Mouse (Mus musculus): Measurements from ENCODE around the gene Spon1. TPM values are rescaled to one million over a fixed set of nuclear protein-coding genes. Genes with fewer than 3 reads are reported as not detected.

Spon1 gene
- total and polyA plus RNA-seq, 2 experiments from 2014 or later = 20.7 to 21.6 TPM

DNA sequence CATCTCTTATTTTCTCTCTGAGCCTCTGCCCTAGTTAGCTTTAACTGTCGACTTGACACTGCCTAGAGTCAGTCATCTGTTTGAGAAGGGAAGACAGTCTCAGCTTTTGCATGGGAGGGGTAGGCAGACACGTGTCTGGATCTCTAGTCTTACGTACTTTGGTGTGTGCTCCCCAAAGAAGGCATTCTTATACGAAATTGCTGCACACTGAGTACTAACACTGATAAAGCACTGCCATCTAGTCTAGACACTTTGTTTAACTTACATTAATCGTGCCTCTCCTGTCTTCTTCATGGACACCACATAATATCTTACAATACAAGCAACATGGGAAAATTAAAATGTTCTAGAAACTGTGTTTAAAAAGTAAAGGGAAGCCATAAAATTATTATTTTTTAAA lies 129.5 kb downstream of the Spon1 start:
- H3K27me3 ChIP-seq (ENCODE audit: control insufficient read depth, insufficient read depth, low read length) = no peaks in the 10 kb centered on the region
- no peaks in the 10 kb centered on the region for H3K4me1 ChIP-seq (ENCODE audit: control insufficient read depth, insufficient read depth)
- H3K4me3 ChIP-seq (ENCODE audit: low read depth, low read length) = no peak overlapping the region
- H3K4me2 ChIP-seq (ENCODE audit: low read depth, low read length) = no peak overlapping the region
- H3K9ac ChIP-seq (replicated peaks; ENCODE audit: low read depth, low read length) = no peak overlapping the region
- no peaks in the 10 kb centered on the region for H3K36me3 ChIP-seq (replicated peaks; ENCODE audit: control insufficient read depth, insufficient read depth, low read length)
- no peak overlapping the region for H3K27ac ChIP-seq (ENCODE audit: low read depth)
- TF ChIP-seq CTCF (IDR thresholded peaks at IDR 0.05; ENCODE audit: low read depth) = no peak
- ATAC-seq (ENCODE audit: insufficient read depth, low read depth) (no peak), DNase-seq (ENCODE audit: low spot score) (no peak)
- no peaks in the 10 kb centered on the region; the same call in none of the 2 replicates for H3K9me3 ChIP-seq (replicated peaks; ENCODE audit: control insufficient read depth, low read length)
- 59% methylated on average over 5 of the region's 5 CpGs for WGBS

DNA sequence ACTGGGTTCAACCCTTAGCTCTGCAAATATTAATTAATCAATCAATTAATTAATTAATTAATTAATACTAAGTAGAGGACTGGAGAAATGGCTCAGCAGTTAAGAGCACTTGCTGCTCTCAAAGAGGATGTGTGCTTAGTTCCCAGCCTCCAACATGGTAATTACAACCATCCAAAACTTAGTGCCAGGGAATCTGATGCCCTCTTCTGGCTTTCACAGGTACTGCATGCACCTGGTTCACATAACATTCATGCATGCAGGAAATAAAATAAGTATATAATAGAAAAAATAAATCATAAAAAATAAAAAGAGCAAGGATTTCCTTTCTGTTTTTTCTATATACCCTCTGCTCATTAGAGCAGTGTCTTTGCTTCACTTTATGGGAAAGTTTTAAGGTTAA lies 132.6 kb downstream of the Spon1 start:
- ATAC-seq (ENCODE audit: insufficient read depth, low read depth) = no peak
- no peak for TF ChIP-seq EP300 (IDR thresholded peaks at IDR 0.05; ENCODE audit: low read depth)
- TF ChIP-seq CTCF (IDR thresholded peaks at IDR 0.05; ENCODE audit: low read depth) = peak; percentile 31
- Histone ChIP-seq H3K4me2 (ENCODE audit: low read depth, low read length) (no peak overlapping the region), H3K9me3 (replicated peaks; ENCODE audit: control insufficient read depth, low read length) (no peaks in the 10 kb centered on the region; the same call in 1 of the 2 replicates), H3K4me1 (ENCODE audit: control insufficient read depth, insufficient read depth) (no peaks in the 10 kb centered on the region), H3K36me3 (replicated peaks; ENCODE audit: control insufficient read depth, insufficient read depth, low read length) (no peaks in the 10 kb centered on the region), H3K9ac (replicated peaks; ENCODE audit: low read depth, low read length) (no peak overlapping the region), H3K27ac (ENCODE audit: low read depth) (no peak overlapping the region), H3K27me3 (ENCODE audit: control insufficient read depth, insufficient read depth, low read length) (no peaks in the 10 kb centered on the region), H3K4me3 (ENCODE audit: low read depth, low read length) (no peak overlapping the region)
- no peak for DNase-seq (ENCODE audit: low spot score)

- TF ChIP-seq EP300 (IDR thresholded peaks at IDR 0.05; ENCODE audit: low read depth) = no peak
- TF ChIP-seq CTCF (IDR thresholded peaks at IDR 0.05; ENCODE audit: low read depth) = no peak
- no peak overlapping the region for H3K4me2 ChIP-seq (ENCODE audit: low read depth, low read length)
- 80% methylated on average over 2 of the region's 2 CpGs for WGBS
- no peak overlapping the region for H3K4me3 ChIP-seq (ENCODE audit: low read depth, low read length)
- DNase-seq (ENCODE audit: low spot score) = no peak
- no peaks in the 10 kb centered on the region for H3K27me3 ChIP-seq (ENCODE audit: control insufficient read depth, insufficient read depth, low read length)
- no peak for ATAC-seq (ENCODE audit: insufficient read depth, low read depth)
- H3K9ac ChIP-seq (replicated peaks; ENCODE audit: low read depth, low read length) = no peak overlapping the region
- H3K9me3 ChIP-seq (replicated peaks; ENCODE audit: control insufficient read depth, low read length) = no peaks in the 10 kb centered on the region; the same call in 1 of the 2 replicates
- H3K36me3 ChIP-seq (replicated peaks; ENCODE audit: control insufficient read depth, insufficient read depth, low read length) = no peaks in the 10 kb centered on the region
- no peak overlapping the region for H3K27ac ChIP-seq (ENCODE audit: low read depth)
- H3K4me1 ChIP-seq (ENCODE audit: control insufficient read depth, insufficient read depth) = no peaks in the 10 kb centered on the region
Measured at GRCm38 (mm10) chr7:113901511-113901910, 135.7 kb downstream of the Spon1 start.

DNA sequence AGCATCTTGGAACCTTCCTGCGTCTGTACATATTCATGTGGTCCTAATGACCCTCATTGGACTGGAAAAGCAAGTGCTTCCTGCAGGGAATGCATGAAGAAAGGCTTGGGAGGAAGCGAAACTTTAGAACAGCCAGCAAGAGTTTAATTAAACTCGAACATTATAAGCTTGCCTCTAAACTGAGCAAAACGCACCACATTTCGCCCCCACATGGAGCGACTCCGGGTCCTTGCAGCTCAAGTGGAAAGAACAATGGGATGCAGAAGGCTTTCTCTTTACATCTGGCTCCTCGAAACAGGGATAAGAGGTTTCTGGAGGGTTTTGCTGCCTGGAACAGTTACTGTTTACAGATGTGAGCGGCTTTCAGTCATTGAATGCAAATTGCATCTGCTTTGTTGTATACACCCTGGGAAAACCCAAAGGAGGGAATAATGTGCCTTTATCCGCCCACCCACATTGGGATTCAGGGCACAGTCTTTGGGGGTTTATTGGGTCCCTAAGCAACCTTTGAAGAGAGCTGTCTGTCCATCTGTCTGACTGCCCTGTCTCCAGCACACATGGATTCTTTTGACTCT lies 136.2 kb downstream of the Spon1 start:
- H3K27ac ChIP-seq (ENCODE audit: low read depth) = no peak overlapping the region
- DNase-seq (ENCODE audit: low spot score) = no peak
- no peak overlapping the region for H3K9ac ChIP-seq (replicated peaks; ENCODE audit: low read depth, low read length)
- 75% methylated on average over 10 of the region's 10 CpGs for WGBS
- no peaks in the 10 kb centered on the region for H3K36me3 ChIP-seq (replicated peaks; ENCODE audit: control insufficient read depth, insufficient read depth, low read length)
- TF ChIP-seq EP300 (IDR thresholded peaks at IDR 0.05; ENCODE audit: low read depth) (no peak), CTCF (IDR thresholded peaks at IDR 0.05; ENCODE audit: low read depth) (no peak)
- H3K4me2 ChIP-seq (ENCODE audit: low read depth, low read length) = no peak overlapping the region
- no peaks in the 10 kb centered on the region for H3K27me3 ChIP-seq (ENCODE audit: control insufficient read depth, insufficient read depth, low read length)
- no peak for ATAC-seq (ENCODE audit: insufficient read depth, low read depth)
- peaks cover 4% of the 10 kb centered on the region for H3K9me3 ChIP-seq (replicated peaks; ENCODE audit: control insufficient read depth, low read length)
- H3K4me3 ChIP-seq (ENCODE audit: low read depth, low read length) = no peak overlapping the region
- H3K4me1 ChIP-seq (ENCODE audit: control insufficient read depth, insufficient read depth) = no peaks in the 10 kb centered on the region

GRCm38 (mm10) chr7:113903127-113903827 lies 137.5 kb downstream of the Spon1 start:
- no peaks in the 10 kb centered on the region for H3K36me3 ChIP-seq (replicated peaks; ENCODE audit: control insufficient read depth, insufficient read depth, low read length)
- H3K27me3 ChIP-seq (ENCODE audit: control insufficient read depth, insufficient read depth, low read length) = no peaks in the 10 kb centered on the region
- TF ChIP-seq CTCF (IDR thresholded peaks at IDR 0.05; ENCODE audit: low read depth) (no peak), EP300 (IDR thresholded peaks at IDR 0.05; ENCODE audit: low read depth) (no peak)
- H3K9ac ChIP-seq (replicated peaks; ENCODE audit: low read depth, low read length) = no peak overlapping the region
- DNase-seq (ENCODE audit: low spot score) = peak; percentile 9
- H3K4me3 ChIP-seq (ENCODE audit: low read depth, low read length) = no peak overlapping the region
- H3K27ac ChIP-seq (ENCODE audit: low read depth) = no peak overlapping the region
- ATAC-seq (ENCODE audit: insufficient read depth, low read depth) = peak; percentile 27; the same call in 1 of the 2 replicates
- H3K4me1 ChIP-seq (ENCODE audit: control insufficient read depth, insufficient read depth) = no peaks in the 10 kb centered on the region
- 61% methylated on average over 3 of the region's 3 CpGs for WGBS
- H3K9me3 ChIP-seq (replicated peaks; ENCODE audit: control insufficient read depth, low read length) = peaks cover 6% of the 10 kb centered on the region
- H3K4me2 ChIP-seq (ENCODE audit: low read depth, low read length) = no peak overlapping the region
